Mouse (Mus musculus) forebrain, embryonic 10.5 days (tissue): ENCODE data around the gene Dock10. TPM values are rescaled to one million over a fixed set of nuclear protein-coding genes. Genes with fewer than 3 reads are reported as not detected.

ENCODE experiments used
- DNase-seq: peaks from one replicate; pipeline ENCODE4 v3.0.0-alpha.2; 2017; ENCODE audit warnings: low spot score; ENCODE audit errors: extremely low spot score
- H3K27ac ChIP-seq: fragments of 300-500 bp; sonication (generic); 2 replicates; pipeline ENCODE4 v1.5.1; 2016; ENCODE audit warnings: mild to moderate bottlenecking
- H3K27me3 ChIP-seq: fragments of 300-500 bp; sonication (generic); 2 replicates; pipeline ENCODE4 v1.6.1; 2016; ENCODE audit warnings: mild to moderate bottlenecking; ENCODE audit not compliant: poor library complexity, severe bottlenecking
- H3K36me3 ChIP-seq: fragments of 300-500 bp; sonication (generic); replicated peaks from 2 replicates; pipeline ENCODE4 v1.6.1; 2016; ENCODE audit warnings: mild to moderate bottlenecking, moderate library complexity
- H3K4me1 ChIP-seq: fragments of 300-500 bp; sonication (generic); 2 replicates; pipeline ENCODE4 v1.6.1; 2016
- H3K4me3 ChIP-seq: fragments of 300-500 bp; sonication (generic); 2 replicates; pipeline ENCODE4 v1.5.1; 2016; ENCODE audit warnings: mild to moderate bottlenecking, moderate library complexity
- H3K9me3 ChIP-seq: fragments of 300-500 bp; sonication (generic); 2 replicates; pipeline ENCODE4 v1.6.1; 2016; ENCODE audit warnings: mild to moderate bottlenecking, moderate library complexity
- WGBS: fragments of 180-500 bp; shearing (Covaris S2); methylation state at CpG from one replicate; pipeline ENCODE4 v1.1.7; 2016; 5-methylcytosine and 5-hydroxymethylcytosine counted together
- polyA plus RNA-seq: library from polyadenylated mRNA; unstranded; fragments of >200 nt; fragmentation: Nextera tagmentation; extraction: Ambion mirVana; gene quantifications from 2 replicates; pipeline ENCODE4 v1.2.1, GENCODE M21; 2016

The Dock10 gene
- polyA plus RNA-seq, 1 experiment from 2014 or later: 1.8 TPM

GRCm38 (mm10) chr1:80641288-80641687 is 117.0 kb downstream of the Dock10 start:
- 89% methylated on average over 1 of the region's 1 CpGs for WGBS
- H3K9me3 ChIP-seq: no peaks in the 10 kb centered on the region
- H3K27me3 ChIP-seq: no peaks in the 10 kb centered on the region
- no peak for DNase-seq
- H3K4me3 ChIP-seq: no peak overlapping the region
- no peaks in the 10 kb centered on the region for H3K36me3 ChIP-seq
- no peak overlapping the region for H3K27ac ChIP-seq
- no peaks in the 10 kb centered on the region for H3K4me1 ChIP-seq

GRCm38 (mm10) chr1:80639553-80639952 is 118.8 kb downstream of the Dock10 start:
- DNase-seq: no peak
- Histone ChIP-seq H3K4me3 (no peak overlapping the region), H3K27ac (no peak overlapping the region), H3K4me1 (no peaks in the 10 kb centered on the region), H3K27me3 (no peaks in the 10 kb centered on the region), H3K36me3 (no peaks in the 10 kb centered on the region), H3K9me3 (no peaks in the 10 kb centered on the region)
- 88% methylated on average over 1 of the region's 1 CpGs for WGBS

GRCm38 (mm10) chr1:80637214-80637705 is 121.1 kb downstream of the Dock10 start:
- Histone ChIP-seq H3K27me3 (no peaks in the 10 kb centered on the region), H3K36me3 (no peaks in the 10 kb centered on the region), H3K4me3 (no peak overlapping the region), H3K4me1 (no peaks in the 10 kb centered on the region), H3K27ac (no peak overlapping the region), H3K9me3 (no peaks in the 10 kb centered on the region)
- 78% methylated on average over 4 of the region's 4 CpGs for WGBS
- no peak for DNase-seq

GRCm38 (mm10) chr1:80635825-80636224 is 122.5 kb downstream of the Dock10 start:
- H3K4me1 ChIP-seq: peaks cover 5% of the 10 kb centered on the region
- no peaks in the 10 kb centered on the region for H3K36me3 ChIP-seq
- 97% methylated on average over 4 of the region's 4 CpGs for WGBS
- H3K9me3 ChIP-seq: no peaks in the 10 kb centered on the region
- no peak overlapping the region for H3K4me3 ChIP-seq
- H3K27me3 ChIP-seq: no peaks in the 10 kb centered on the region
- no peak overlapping the region for H3K27ac ChIP-seq
- DNase-seq: no peak

GRCm38 (mm10) chr1:80633536-80633935 is 124.8 kb downstream of the Dock10 start:
- H3K36me3 ChIP-seq: no peaks in the 10 kb centered on the region

GRCm38 (mm10) chr1:80630179-80631149 is 127.9 kb downstream of the Dock10 start:
- Histone ChIP-seq H3K9me3 (no peaks in the 10 kb centered on the region), H3K4me3 (no peak overlapping the region), H3K27ac (no peak overlapping the region), H3K36me3 (no peaks in the 10 kb centered on the region), H3K4me1 (peaks cover 14% of the 10 kb centered on the region), H3K27me3 (no peaks in the 10 kb centered on the region)
- no peak for DNase-seq
- 73% methylated on average over 5 of the region's 5 CpGs for WGBS

More at GRCm38 (mm10) chr1:80633536-80633935, 124.8 kb downstream of the Dock10 start:
- H3K27ac ChIP-seq: no peak overlapping the region
- WGBS: 95% methylated on average over 4 of the region's 4 CpGs
- peaks cover 14% of the 10 kb centered on the region for H3K4me1 ChIP-seq
- no peaks in the 10 kb centered on the region for H3K9me3 ChIP-seq
- H3K27me3 ChIP-seq: no peaks in the 10 kb centered on the region
- DNase-seq: no peak
- no peak overlapping the region for H3K4me3 ChIP-seq

GRCm38 (mm10) chr1:80628054-80628453 is 130.3 kb downstream of the Dock10 start:
- no peaks in the 10 kb centered on the region for H3K9me3 ChIP-seq
- DNase-seq: no peak
- H3K4me1 ChIP-seq: peaks cover 14% of the 10 kb centered on the region
- H3K4me3 ChIP-seq: no peak overlapping the region
- H3K27ac ChIP-seq: no peak overlapping the region
- H3K36me3 ChIP-seq: no peaks in the 10 kb centered on the region
- no peaks in the 10 kb centered on the region for H3K27me3 ChIP-seq

GRCm38 (mm10) chr1:80626800-80627199 is 131.5 kb downstream of the Dock10 start:
- Histone ChIP-seq H3K36me3 (no peaks in the 10 kb centered on the region), H3K4me3 (no peak overlapping the region), H3K27ac (no peak overlapping the region), H3K27me3 (no peaks in the 10 kb centered on the region), H3K9me3 (no peaks in the 10 kb centered on the region), H3K4me1 (peaks cover 14% of the 10 kb centered on the region)
- no peak for DNase-seq
- 90% methylated on average over 4 of the region's 4 CpGs for WGBS

- Histone ChIP-seq H3K36me3 (no peaks in the 10 kb centered on the region), H3K4me3 (no peak overlapping the region), H3K9me3 (no peaks in the 10 kb centered on the region), H3K4me1 (peaks cover 4% of the 10 kb centered on the region), H3K27me3 (no peaks in the 10 kb centered on the region), H3K27ac (no peak overlapping the region)
- 83% methylated on average over 1 of the region's 1 CpGs for WGBS
- DNase-seq: no peak
Measured at GRCm38 (mm10) chr1:80625371-80625770, 133.0 kb downstream of the Dock10 start.

- Histone ChIP-seq H3K27me3 (no peaks in the 10 kb centered on the region), H3K9me3 (no peaks in the 10 kb centered on the region), H3K4me3 (no peak overlapping the region), H3K27ac (no peak overlapping the region), H3K4me1 (no peaks in the 10 kb centered on the region), H3K36me3 (no peaks in the 10 kb centered on the region)
- WGBS: 61% methylated on average over 4 of the region's 4 CpGs
- no peak for DNase-seq
Measured at GRCm38 (mm10) chr1:80624552-80624951, 133.8 kb downstream of the Dock10 start.

- Histone ChIP-seq H3K9me3 (no peaks in the 10 kb centered on the region), H3K27ac (no peak overlapping the region), H3K27me3 (no peaks in the 10 kb centered on the region), H3K4me3 (no peak overlapping the region), H3K4me1 (no peaks in the 10 kb centered on the region), H3K36me3 (no peaks in the 10 kb centered on the region)
- WGBS: 86% methylated on average over 1 of the region's 1 CpGs
- no peak for DNase-seq
Measured at GRCm38 (mm10) chr1:80622646-80623045, 135.7 kb downstream of the Dock10 start.

GRCm38 (mm10) chr1:80619100-80619499 is 139.2 kb downstream of the Dock10 start:
- Histone ChIP-seq H3K4me1 (no peaks in the 10 kb centered on the region), H3K27me3 (no peaks in the 10 kb centered on the region), H3K36me3 (no peaks in the 10 kb centered on the region), H3K9me3 (no peaks in the 10 kb centered on the region), H3K4me3 (no peak overlapping the region), H3K27ac (no peak overlapping the region)
- no peak for DNase-seq
- 89% methylated on average over 2 of the region's 2 CpGs for WGBS

- H3K9me3 ChIP-seq: no peaks in the 10 kb centered on the region
- H3K27ac ChIP-seq: no peak overlapping the region
- no peak overlapping the region for H3K4me3 ChIP-seq
- no peaks in the 10 kb centered on the region for H3K27me3 ChIP-seq
- no peaks in the 10 kb centered on the region for H3K4me1 ChIP-seq
- DNase-seq: no peak
- H3K36me3 ChIP-seq: no peaks in the 10 kb centered on the region
- WGBS: 87% methylated on average over 5 of the region's 5 CpGs
Measured at GRCm38 (mm10) chr1:80616671-80617070, 141.7 kb downstream of the Dock10 start.
